Mouse (Mus musculus) embryonic fibroblast, embryonic 13.5 days (primary cell): ENCODE results near the gene Elovl7. TPM values are rescaled to one million over a fixed set of nuclear protein-coding genes. Genes with fewer than 3 reads are reported as not detected.

ENCODE experiments used
- H3K27ac ChIP-seq: 2 replicates; pipeline ENCODE4 v1.5.1; 2012; ENCODE audit warnings: low read length, control low read depth, inconsistent platforms; ENCODE audit not compliant: insufficient read depth
- H3K4me1 ChIP-seq: 2 replicates; pipeline ENCODE4 v1.6.1; 2011; ENCODE audit warnings: low read length; ENCODE audit not compliant: control insufficient read depth, insufficient read depth
- H3K4me3 ChIP-seq: 2 replicates; pipeline ENCODE4 v1.5.1; 2011; ENCODE audit warnings: mild to moderate bottlenecking, control low read depth, low read length; ENCODE audit not compliant: insufficient read depth
- CTCF ChIP-seq: IDR thresholded peaks from 2 replicates; pipeline ENCODE4 v1.5.1; 2011; ENCODE audit warnings: mild to moderate bottlenecking, control low read depth, low read length, moderate library complexity, borderline replicate concordance; ENCODE audit not compliant: insufficient read depth
- POLR2A ChIP-seq: IDR thresholded peaks from 2 replicates; pipeline ENCODE4 v1.6.1; 2011; ENCODE audit warnings: low read depth, mild to moderate bottlenecking, control low read depth, low read length, moderate library complexity
- polyA plus RNA-seq: library from polyadenylated mRNA; stranded (reverse); fragments of >200 nt; gene quantifications from 2 replicates; pipeline ENCODE4 v1.2.4, GENCODE M21; 2011; ENCODE audit warnings: low read depth; ENCODE audit not compliant: missing spikeins, insufficient read length

The Elovl7 gene
- polyA plus RNA-seq, 1 experiment, result 1.5 TPM

DNA sequence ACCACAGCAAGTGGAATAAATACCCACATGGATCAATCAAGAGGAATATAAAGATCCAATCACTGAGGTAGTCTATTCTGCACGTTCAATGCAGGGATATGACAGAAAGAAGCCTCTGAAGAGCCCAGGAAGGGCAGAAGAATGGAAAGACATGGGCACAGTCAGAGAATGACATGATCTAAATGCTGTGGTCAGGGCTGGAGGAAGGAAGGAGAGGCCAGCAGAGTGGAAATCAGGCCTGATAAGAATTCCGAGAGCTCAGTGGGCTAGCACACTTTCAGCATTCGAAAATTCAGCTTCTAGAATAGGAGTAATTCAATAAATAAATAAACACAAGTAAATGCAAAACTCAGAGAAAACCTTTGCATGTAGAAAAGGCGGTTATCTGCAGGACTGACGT is 27.5 kb downstream of the Elovl7 start:
- no peak overlapping the region for H3K4me3 ChIP-seq
- no peak overlapping the region for H3K27ac ChIP-seq
- TF ChIP-seq CTCF, result no peak
- TF ChIP-seq POLR2A, result no peak
- no peaks in the 10 kb centered on the region for H3K4me1 ChIP-seq

DNA sequence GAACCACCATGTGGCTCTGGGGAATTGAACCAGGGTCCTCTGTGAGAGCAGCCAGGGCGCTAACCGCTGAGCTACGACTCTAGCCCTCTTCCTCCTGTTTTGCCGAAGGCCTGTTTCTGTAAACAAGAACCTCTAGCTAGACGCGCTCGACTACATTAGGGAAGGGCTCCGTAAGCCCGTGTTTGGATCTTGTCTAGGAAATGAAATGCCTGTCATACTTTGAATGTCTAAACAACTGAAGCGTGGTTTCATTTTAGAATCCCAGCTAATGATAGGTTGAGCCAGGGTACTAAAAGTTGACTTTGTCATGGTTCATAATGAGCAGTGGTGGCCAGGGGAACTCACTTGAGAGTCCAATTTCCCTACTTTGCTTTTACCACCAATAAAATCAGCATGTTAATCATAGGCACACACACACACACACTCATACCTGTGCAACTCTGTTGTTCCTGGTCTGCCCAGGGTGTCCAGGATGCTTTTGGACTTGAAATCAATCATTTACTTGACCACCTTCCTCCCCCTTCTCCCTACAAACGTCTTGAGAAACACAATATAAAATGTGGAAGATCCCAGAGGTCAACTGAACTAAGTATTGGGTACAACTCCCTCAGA is 31.0 kb downstream of the Elovl7 start:
- TF ChIP-seq CTCF, result no peak
- TF ChIP-seq POLR2A, result no peak
- Histone ChIP-seq H3K4me1 (no peaks in the 10 kb centered on the region), H3K27ac (no peak overlapping the region), H3K4me3 (no peak overlapping the region)

DNA sequence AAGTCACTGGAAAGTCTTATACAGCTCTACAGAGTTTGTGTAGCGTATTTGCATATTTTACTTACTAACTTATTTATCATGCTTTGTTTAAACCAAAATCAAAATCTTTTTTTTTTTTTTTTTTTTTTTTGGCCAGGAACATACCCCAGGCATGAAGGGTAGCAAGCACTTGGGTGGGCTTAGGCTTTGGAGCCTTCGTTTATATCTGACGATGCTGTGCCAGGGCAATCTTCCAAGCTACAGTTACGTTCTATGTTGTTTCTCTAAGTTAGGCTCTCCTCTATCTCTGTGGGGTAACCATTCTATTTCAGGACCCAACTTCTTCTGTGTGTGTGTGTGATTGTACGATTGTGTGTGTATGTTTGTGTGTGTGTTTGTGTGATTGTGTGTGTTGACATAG is 36.9 kb downstream of the Elovl7 start:
- H3K4me1 ChIP-seq, result no peaks in the 10 kb centered on the region
- H3K4me3 ChIP-seq, result no peak overlapping the region
- H3K27ac ChIP-seq, result no peak overlapping the region
- no peak for TF ChIP-seq CTCF
- TF ChIP-seq POLR2A, result no peak

DNA sequence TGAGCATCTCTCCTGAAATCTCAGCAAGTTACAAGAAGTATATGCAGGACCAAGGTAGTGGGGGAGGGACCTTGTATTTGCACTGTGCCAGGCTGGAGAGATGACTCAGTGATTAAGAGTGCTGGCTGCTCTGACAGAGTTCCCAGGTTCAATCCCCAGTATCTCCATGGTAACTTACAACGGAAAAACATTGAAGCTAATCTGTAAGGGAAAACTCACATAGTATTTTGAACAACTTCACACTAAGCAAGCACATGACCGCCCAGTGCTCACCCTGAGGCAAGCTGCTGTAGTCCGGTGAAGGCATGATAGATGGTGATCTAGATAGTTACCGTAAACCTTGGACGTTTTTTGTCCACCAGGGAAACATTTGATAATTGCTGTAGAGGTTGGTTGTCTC is 39.8 kb downstream of the Elovl7 start:
- Histone ChIP-seq H3K4me3 (no peak overlapping the region), H3K27ac (no peak overlapping the region), H3K4me1 (no peaks in the 10 kb centered on the region)
- no peak for TF ChIP-seq POLR2A
- no peak for TF ChIP-seq CTCF

DNA sequence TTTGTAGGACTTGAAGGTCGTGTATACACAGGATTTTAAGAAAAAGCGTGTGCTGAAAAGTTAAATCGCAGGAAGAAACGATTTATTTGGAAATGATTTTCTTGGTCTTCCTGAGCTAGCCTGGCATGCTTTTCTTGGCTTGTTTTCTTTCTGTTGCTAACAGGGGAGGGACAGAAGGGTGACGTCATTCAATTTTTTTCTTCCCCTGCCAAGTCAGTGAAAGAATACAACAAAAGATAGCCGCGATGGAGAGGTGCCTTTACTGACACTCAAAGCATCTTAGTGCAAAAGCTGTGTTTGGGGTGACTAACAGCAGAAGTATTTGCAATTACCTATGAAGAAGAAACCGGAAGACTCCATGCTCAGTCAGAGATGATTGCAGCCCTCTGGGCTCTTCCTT is 48.8 kb downstream of the Elovl7 start:
- Histone ChIP-seq H3K4me3 (no peak overlapping the region), H3K27ac (no peak overlapping the region), H3K4me1 (peaks cover 3% of the 10 kb centered on the region; the same call in 1 of the 2 replicates)
- TF ChIP-seq POLR2A, result no peak
- no peak for TF ChIP-seq CTCF

DNA sequence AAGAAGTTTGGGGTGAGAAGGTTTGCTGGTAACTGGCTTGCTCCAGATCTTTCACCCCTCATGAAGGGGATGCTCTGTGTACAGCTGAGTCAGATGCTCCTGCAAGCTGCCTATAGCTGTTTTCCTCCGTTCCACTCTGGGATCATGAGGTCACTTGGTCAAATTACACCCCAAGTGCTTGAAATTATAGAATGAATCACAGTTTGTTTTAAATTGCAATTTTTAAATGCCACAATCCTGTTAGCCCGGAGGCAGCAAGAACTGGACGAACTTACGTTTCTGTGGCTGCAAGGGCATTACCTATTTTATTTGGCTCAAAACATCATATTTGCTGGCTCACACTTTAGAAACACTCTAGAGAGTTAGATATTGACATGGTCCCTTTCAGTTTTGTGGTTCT is 51.2 kb downstream of the Elovl7 start:
- Histone ChIP-seq H3K4me1 (peaks cover 3% of the 10 kb centered on the region; the same call in 1 of the 2 replicates), H3K27ac (no peak overlapping the region), H3K4me3 (no peak overlapping the region)
- TF ChIP-seq POLR2A, result no peak
- TF ChIP-seq CTCF, result no peak

DNA sequence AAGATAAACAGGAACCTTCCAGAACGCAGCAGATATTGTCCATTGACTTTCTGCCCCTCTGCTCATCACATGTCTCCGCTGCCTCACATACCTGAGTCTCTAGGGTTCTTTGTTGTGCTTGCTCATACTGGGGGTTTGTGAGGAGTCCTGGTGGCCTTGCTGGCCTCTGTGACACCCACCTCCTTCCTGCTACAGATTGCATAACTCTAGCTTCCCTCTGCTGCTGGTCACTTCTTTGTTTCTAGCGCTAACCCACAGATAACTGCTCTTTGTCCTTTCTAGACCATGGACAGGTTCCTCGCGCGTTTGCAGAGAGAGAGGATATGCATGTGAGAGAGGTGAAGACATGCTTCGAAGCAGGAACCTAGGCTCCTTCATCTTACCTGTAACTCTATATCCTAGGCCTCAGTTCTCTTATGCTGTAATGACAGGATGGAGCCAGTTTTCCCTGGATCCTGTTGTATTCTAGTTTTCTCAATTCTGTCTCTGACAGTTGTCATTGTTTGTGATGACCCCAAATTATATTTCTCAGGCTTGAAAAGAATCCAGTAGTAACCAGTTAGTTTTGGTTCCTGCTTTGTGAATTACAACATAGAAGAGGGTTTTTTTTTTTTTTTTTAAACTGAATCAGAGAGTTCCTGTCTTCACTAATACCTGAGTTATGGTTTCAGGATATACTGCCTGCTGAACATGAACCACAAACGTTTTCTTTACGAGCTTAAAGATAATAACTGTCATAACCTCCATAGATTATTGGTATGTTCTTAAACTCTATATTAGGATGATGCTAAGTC is 53.8 kb downstream of the Elovl7 start:
- H3K27ac ChIP-seq, result no peak overlapping the region
- TF ChIP-seq POLR2A, result no peak
- TF ChIP-seq CTCF, result no peak
- H3K4me3 ChIP-seq, result no peak overlapping the region
- H3K4me1 ChIP-seq, result no peaks in the 10 kb centered on the region

DNA sequence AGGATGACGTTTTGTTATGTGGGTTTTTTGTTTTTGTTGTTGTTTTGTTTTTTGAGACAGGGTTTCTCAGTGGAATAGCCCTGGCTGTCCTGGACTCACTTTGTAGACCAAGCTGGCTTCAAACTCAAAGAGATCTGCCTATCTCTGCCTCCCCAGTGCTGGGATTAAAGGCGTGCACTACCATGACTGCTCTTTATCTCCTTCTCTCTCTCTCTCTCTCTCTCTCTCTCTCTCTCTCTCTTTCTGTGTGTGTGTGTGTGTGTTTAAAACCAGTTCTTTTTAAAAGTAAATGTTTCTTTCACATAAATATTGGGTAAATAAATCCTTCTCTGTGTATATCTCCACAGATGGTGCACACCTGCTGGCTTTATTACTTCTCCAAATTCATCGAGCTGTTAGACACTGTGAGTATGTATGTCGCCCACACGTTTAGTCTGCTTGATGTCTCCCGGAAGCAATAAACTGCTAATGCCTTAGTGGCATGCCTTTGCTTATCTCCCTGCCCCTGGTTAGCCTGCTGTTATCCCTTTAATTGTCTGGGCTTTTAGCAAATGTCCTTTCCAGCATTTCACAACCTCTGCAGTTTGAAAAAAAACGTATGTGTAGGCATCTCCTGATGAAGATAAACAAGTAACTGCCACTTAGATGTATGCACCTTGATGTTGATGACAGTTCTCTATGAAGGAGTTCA is 57.4 kb downstream of the Elovl7 start:
- TF ChIP-seq CTCF, result no peak
- TF ChIP-seq POLR2A, result no peak

DNA sequence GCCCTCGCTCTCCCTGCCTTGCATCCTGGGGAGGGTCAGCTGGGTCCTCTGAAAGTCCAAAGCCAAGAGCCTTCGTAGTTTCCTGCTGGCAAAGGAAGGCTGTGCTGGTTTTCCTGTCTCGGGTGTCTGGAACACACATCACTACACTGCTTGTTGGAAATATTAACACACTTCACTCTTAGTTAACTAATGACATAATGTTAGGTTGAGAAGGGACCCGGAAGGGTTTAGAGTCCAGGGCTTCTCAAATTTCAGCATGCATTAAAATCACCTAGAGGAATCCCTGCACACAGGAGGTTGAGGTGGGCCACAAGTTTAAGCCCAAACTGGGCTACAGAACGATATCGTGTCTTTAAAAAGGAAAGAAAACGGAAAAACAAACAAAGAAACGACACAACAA is 58.1 kb downstream of the Elovl7 start:
- Histone ChIP-seq H3K4me1 (no peaks in the 10 kb centered on the region), H3K4me3 (no peak overlapping the region), H3K27ac (no peak overlapping the region)
- TF ChIP-seq CTCF (no peak), POLR2A (no peak)

More for the DNA sequence above, 57.4 kb downstream of the Elovl7 start:
- Histone ChIP-seq H3K4me3 (no peak overlapping the region), H3K27ac (no peak overlapping the region), H3K4me1 (no peaks in the 10 kb centered on the region)

DNA sequence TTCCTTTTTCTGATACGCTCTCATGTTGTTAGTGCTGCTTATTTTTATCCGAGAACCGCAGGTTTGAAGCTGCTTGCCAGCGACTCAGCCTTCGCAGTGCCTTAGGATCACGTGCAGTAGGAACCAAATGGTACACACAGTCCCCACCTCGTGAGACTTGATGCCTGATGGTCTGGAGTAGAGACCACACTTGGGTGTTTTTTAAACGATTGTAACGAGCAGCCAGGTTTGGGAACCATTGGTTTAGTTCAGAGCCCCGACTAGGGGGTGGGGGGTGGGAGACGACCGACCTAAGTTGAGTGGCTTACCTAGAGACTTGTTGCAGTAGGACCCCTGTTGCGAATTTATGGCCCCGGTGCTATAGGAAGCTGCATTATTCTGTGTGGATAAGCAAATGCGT is 58.8 kb downstream of the Elovl7 start:
- no peak for TF ChIP-seq POLR2A
- no peak for TF ChIP-seq CTCF
- Histone ChIP-seq H3K4me1 (no peaks in the 10 kb centered on the region), H3K4me3 (no peak overlapping the region), H3K27ac (no peak overlapping the region)
